Mouse (Mus musculus) liver, adult 10 weeks (tissue): ENCODE measurements around the gene Nutm2. TPM values are rescaled to one million over a fixed set of nuclear protein-coding genes. Genes with fewer than 3 reads are reported as not detected.

ENCODE experiments used
- polyA plus RNA-seq: library from polyadenylated mRNA; stranded (reverse); fragments of 350-450 nt; fragmentation: Illumina TruSeq; extraction: RNeasy Lipid Tissue Mini Kit (QIAGEN cat#74804); gene quantifications from one replicate; pipeline ENCODE4 v1.2.3, GENCODE M21; 2014; ENCODE audit warnings: low read depth, low replicate concordance

Nutm2 gene
- not detected for polyA plus RNA-seq

GRCm38 (mm10) chr13:50467007-50467406 is at the start of gene Nutm2:
Nutm2 (plus strand) TSS chr13:50467307.

GRCm38 (mm10) chr13:50417389-50418183 is 49.5 kb upstream of the Nutm2 start, which contains the start of gene Fbxw17:
Fbxw17 (plus strand) TSS chr13:50417864.

GRCm38 (mm10) chr13:50443812-50444211 is 23.3 kb upstream of the Nutm2 start, which contains the start of gene Gm47429:
Gm47429 (minus strand) TSS chr13:50443912.

Other genes with a start within 250 kb of the Nutm2 start
- not detected for gene Gm906, start 217.0 kb upstream of the Nutm2 start, polyA plus RNA-seq
- gene Fbxw17, start 49.4 kb upstream of the Nutm2 start, polyA plus RNA-seq, result 2.3 TPM
- not detected for gene Gm47429, start 23.4 kb upstream of the Nutm2 start, polyA plus RNA-seq
- gene Gm904, start 175.9 kb downstream of the Nutm2 start, polyA plus RNA-seq, result not detected
- gene Gm8765, start 231.0 kb downstream of the Nutm2 start, polyA plus RNA-seq, result not detected